Mouse (Mus musculus) midbrain, postnatal 0 days (tissue): ENCODE results near the gene Msi1. TPM values are rescaled to one million over a fixed set of nuclear protein-coding genes. Genes with fewer than 3 reads are reported as not detected.
A peak's percentile ranks its signal among the peaks of the same experiment; 100 is the strongest.

ENCODE experiments used
- ATAC-seq: fragments of 200-750 bp; cut with Nextera tagmentation; 2 replicates; pipeline ENCODE4 v1.8.0; 2017; ENCODE audit warnings: moderate number of reproducible peaks, mild to moderate bottlenecking, moderate TSS enrichment, moderate library complexity; ENCODE audit not compliant: low FRiP score
- DNase-seq: peaks from one replicate; pipeline ENCODE4 v3.0.0-alpha.2; 2015; ENCODE audit warnings: low spot score
- H3K27ac ChIP-seq: fragments of 300-500 bp; sonication (generic); 2 replicates; pipeline ENCODE4 v1.5.1; 2014; ENCODE audit warnings: low read depth, mild to moderate bottlenecking, low read length, mixed read lengths
- H3K27me3 ChIP-seq: fragments of 300-500 bp; sonication (generic); 2 replicates; pipeline ENCODE4 v1.6.1; 2014; ENCODE audit warnings: low read length, control low read depth, mixed read lengths; ENCODE audit not compliant: insufficient read depth
- H3K36me3 ChIP-seq: fragments of 300-500 bp; sonication (generic); 2 replicates; pipeline ENCODE4 v1.6.1; 2014; ENCODE audit warnings: low read length, control low read depth, mixed read lengths; ENCODE audit not compliant: insufficient read depth
- H3K4me1 ChIP-seq: fragments of 300-500 bp; sonication (generic); 2 replicates; pipeline ENCODE4 v1.6.1; 2014; ENCODE audit warnings: mild to moderate bottlenecking, control low read depth, antibody characterized with exemption, low read length, mixed read lengths; ENCODE audit not compliant: insufficient read depth
- H3K4me2 ChIP-seq: fragments of 300-500 bp; sonication (generic); 2 replicates; pipeline ENCODE4 v1.6.1; 2014; ENCODE audit warnings: low read depth, mild to moderate bottlenecking, low read length, mixed read lengths; ENCODE audit not compliant: poor library complexity, severe bottlenecking
- H3K4me3 ChIP-seq: fragments of 300-500 bp; sonication (generic); 2 replicates; pipeline ENCODE4 v1.5.1; 2014; ENCODE audit warnings: low read depth, mild to moderate bottlenecking, low read length, moderate library complexity
- H3K9ac ChIP-seq: fragments of 300-500 bp; sonication (generic); replicated peaks from 2 replicates; pipeline ENCODE4 v1.6.1; 2014; ENCODE audit warnings: mild to moderate bottlenecking, low read length, moderate library complexity, mixed read lengths; ENCODE audit not compliant: poor library complexity, severe bottlenecking
- H3K9me3 ChIP-seq: fragments of 300-500 bp; sonication (generic); 2 replicates; pipeline ENCODE4 v1.6.1; 2016; ENCODE audit warnings: low read length, control low read depth
- CTCF ChIP-seq: IDR thresholded peaks from 2 replicates; pipeline ENCODE4 v1.5.1; 2016; ENCODE audit warnings: antibody characterized with exemption, mild to moderate bottlenecking
- WGBS: fragments of 180-500 bp; shearing (Covaris S2); extraction: QIAGEN DNeasy Blood & Tissue Kit; methylation state at CpG from one replicate; pipeline ENCODE4 v1.1.7; 2014; 5-methylcytosine and 5-hydroxymethylcytosine counted together
- polyA plus RNA-seq: library from polyadenylated mRNA; unstranded; fragments of >200 nt; fragmentation: Nextera tagmentation; extraction: Ambion mirVana; gene quantifications from 2 replicates; pipeline ENCODE4 v1.2.1, GENCODE M21; 2015
- total RNA-seq: library from RNA; depleted of rRNA; stranded (reverse); fragments of >200 nt; gene quantifications from 2 replicates; pipeline ENCODE4 v1.2.3, GENCODE M21; 2014

Gene Msi1
- total and polyA plus RNA-seq, 2 experiments from 2014 or later, result 52.1 to 82.9 TPM

DNA sequence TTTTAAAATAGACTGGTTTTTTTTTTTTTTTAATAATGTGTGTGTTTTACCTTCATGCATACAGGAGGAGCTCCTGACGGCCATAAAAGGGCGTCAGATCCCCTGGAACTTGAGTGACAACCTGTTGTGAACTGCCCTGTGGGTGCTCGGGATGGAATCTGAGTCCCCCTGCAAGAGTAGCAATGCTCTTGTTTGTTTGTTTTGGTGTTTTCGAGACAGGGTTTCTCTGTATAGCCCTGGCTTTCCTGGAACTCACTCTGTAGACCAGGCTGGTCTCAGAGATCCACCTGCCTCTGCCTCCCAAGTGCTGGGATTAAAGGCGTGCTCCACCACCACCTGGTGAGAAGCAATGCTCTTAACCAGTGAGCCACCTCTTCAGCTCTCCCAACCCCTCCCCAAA lies 55.6 kb downstream of the Msi1 start:
- no peak for TF ChIP-seq CTCF
- H3K9me3 ChIP-seq, result no peaks in the 10 kb centered on the region
- H3K4me2 ChIP-seq, result peak overlapping the region; percentile 65
- H3K9ac ChIP-seq, result peak overlapping the region; percentile 63
- H3K27me3 ChIP-seq, result no peaks in the 10 kb centered on the region
- peak overlapping the region; percentile 44 for H3K4me3 ChIP-seq
- ATAC-seq, result no peak
- no peak for DNase-seq
- WGBS, result 75% methylated on average over 5 of the region's 5 CpGs
- peak overlapping the region; percentile 85 for H3K27ac ChIP-seq
- H3K4me1 ChIP-seq, result peaks cover 13% of the 10 kb centered on the region; the same call in 1 of the 2 replicates
- 0 out of 2 replicates have a peak, but pooled peaks cover 2% of the 10 kb centered on the region for H3K36me3 ChIP-seq

DNA sequence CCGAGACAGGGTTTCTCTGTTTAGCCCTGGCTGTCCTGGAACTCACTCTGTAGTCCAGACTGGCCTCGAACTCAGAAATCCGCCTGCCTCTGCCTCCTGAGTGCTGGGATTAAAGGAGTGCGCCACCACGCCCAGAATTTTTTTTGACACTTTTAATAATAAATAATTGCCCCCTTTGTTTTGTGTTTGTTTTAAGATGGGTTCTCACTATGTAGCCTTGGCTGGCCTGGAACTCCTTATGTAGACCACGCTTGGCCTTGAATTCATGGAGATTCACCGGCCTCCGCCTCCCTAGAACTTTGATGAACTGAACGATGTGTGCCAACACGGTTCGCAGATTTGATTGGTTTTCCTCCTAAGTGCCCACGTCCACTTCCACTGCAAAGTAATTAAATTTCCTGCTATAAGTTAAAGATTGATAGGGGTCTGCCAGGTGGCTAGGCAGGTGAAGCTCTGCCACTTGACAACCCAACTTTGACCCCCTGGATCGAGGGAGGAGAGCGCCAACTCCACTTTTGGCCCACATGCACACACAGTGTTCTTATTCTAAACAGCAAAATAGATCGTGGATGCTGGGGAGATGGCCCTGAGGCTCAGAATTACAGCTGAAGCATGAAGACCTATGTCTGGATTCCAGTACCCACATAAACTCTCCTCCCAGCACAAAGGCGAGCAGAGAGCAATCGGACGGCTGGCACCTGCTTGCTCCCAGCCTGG lies 56.2 kb downstream of the Msi1 start:
- peaks cover 10% of the 10 kb centered on the region; the same call in 1 of the 2 replicates for H3K4me1 ChIP-seq
- H3K36me3 ChIP-seq, result no peaks in the 10 kb centered on the region
- H3K4me2 ChIP-seq, result no peak overlapping the region
- TF ChIP-seq CTCF, result no peak
- no peak for ATAC-seq
- H3K4me3 ChIP-seq, result no peak overlapping the region
- H3K9me3 ChIP-seq, result no peaks in the 10 kb centered on the region
- no peak for DNase-seq
- WGBS, result 86% methylated on average over 18 of the region's 18 CpGs
- H3K27me3 ChIP-seq, result no peaks in the 10 kb centered on the region
- no peak overlapping the region for H3K27ac ChIP-seq
- no peak overlapping the region for H3K9ac ChIP-seq

DNA sequence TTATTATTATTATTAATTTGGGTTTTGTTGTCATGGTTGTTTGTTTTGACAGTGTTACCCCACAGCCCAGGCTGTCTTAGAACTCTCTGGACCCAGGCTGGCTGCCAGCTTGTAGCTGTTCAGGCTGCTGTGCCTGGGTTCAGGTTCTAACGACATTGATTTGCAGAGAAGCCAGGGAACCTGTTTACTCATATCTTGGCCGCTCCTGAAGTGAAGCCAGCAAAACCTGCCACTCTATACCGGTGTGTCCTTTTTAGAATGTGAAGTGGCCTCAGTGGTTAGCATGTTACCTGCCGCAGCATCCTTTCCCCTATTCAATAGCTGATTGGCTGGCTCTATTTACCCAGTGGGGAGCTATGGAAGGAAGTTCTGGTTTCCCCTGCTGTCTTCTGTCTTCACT lies 57.3 kb downstream of the Msi1 start:
- Histone ChIP-seq H3K4me3 (no peak overlapping the region), H3K4me2 (no peak overlapping the region), H3K9me3 (no peaks in the 10 kb centered on the region), H3K9ac (no peak overlapping the region), H3K36me3 (no peaks in the 10 kb centered on the region), H3K4me1 (peaks cover 11% of the 10 kb centered on the region; the same call in 1 of the 2 replicates), H3K27me3 (no peaks in the 10 kb centered on the region), H3K27ac (no peak overlapping the region)
- DNase-seq (no peak), ATAC-seq (no peak)
- WGBS, result 46% methylated on average over 4 of the region's 4 CpGs
- TF ChIP-seq CTCF, result no peak

DNA sequence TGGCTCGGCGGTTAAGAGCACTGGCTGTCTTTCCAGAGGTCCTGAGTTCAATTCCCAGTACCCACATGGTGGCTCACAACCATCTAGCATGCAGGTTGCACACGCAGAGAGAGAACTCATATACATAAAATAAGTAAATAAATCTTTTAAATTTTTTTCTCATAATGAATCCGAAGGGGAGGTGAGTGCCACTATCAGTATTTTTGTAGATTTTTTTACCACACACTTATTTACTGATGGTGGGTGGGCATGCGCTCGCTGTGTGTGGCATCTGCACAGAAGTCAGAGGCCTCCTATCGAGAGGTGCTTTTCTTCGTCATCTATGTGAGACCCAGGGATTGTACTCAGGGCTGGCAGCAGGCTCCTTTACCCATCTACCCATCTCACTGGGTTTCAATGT lies 58.0 kb downstream of the Msi1 start:
- H3K36me3 ChIP-seq, result no peaks in the 10 kb centered on the region
- 78% methylated on average over 8 of the region's 8 CpGs for WGBS
- no peaks in the 10 kb centered on the region for H3K9me3 ChIP-seq
- H3K4me1 ChIP-seq, result peaks cover 14% of the 10 kb centered on the region; the same call in 1 of the 2 replicates
- no peak for ATAC-seq
- H3K27me3 ChIP-seq, result no peaks in the 10 kb centered on the region
- H3K9ac ChIP-seq, result no peak overlapping the region
- no peak overlapping the region for H3K4me3 ChIP-seq
- DNase-seq, result no peak
- H3K27ac ChIP-seq, result no peak overlapping the region
- no peak overlapping the region for H3K4me2 ChIP-seq
- no peak for TF ChIP-seq CTCF

DNA sequence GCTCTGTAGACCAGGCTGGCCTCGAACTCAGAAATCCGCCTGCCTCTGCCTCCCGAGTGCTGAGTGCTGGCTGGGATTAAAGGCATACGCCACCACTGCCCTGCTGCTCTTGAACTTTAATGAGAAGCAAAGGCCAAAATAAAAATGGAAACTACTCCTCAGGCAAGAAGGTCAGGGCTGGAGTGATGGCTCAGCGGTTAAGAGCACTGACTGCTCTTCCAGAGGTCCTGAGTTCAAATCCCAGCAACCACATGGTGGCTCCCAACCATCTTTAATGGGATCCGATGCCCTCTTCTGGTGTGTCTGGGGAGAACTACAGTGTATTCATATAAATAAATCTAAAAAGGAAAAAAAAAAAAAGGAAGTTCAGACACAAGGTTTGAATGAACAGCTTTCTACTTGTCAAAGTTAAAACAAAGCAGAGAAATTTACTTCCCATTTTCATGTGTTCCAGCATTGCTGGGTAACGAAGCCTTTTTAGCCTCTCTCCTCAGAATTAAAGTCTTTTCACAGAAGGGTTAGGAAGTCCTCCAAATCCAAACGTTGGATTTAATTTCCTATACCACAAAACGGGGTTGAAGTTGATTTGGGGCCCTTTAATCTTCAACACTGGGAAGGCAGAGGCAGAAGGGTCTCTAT lies 58.7 kb downstream of the Msi1 start:
- H3K4me1 ChIP-seq, result peaks cover 7% of the 10 kb centered on the region; the same call in 1 of the 2 replicates
- no peaks in the 10 kb centered on the region for H3K27me3 ChIP-seq
- 79% methylated on average over 9 of the region's 9 CpGs for WGBS
- H3K4me2 ChIP-seq, result no peak overlapping the region
- no peak overlapping the region for H3K9ac ChIP-seq
- no peaks in the 10 kb centered on the region for H3K9me3 ChIP-seq
- no peak for DNase-seq
- H3K27ac ChIP-seq, result peak overlapping the region; percentile 100; the same call in 1 of the 2 replicates
- no peak overlapping the region for H3K4me3 ChIP-seq
- H3K36me3 ChIP-seq, result no peaks in the 10 kb centered on the region
- TF ChIP-seq CTCF, result peak; percentile 5; the same call in 1 of the 2 replicates
- ATAC-seq, result no peak
